Mouse (Mus musculus): Measurements from ENCODE around the gene Clcn2. TPM values are rescaled to one million over a fixed set of nuclear protein-coding genes. Genes with fewer than 3 reads are reported as not detected.
"Not testable (repeated sequence)": the region's sequence is repeated elsewhere in the genome, so short reads cannot be mapped to it uniquely, and the experiment has no call there.

Clcn2 gene
- total RNA-seq, 2 experiments from 2014 or later = 8.0 to 29.1 TPM

GRCm38 (mm10) chr16:20672965-20673705 is 44.4 kb downstream of the Clcn2 start:
- no peak for ATAC-seq (replicated peaks; ENCODE audit: low FRiP score, low TSS enrichment, poor library complexity, severe bottlenecking)

- peak; percentile 74 for ATAC-seq (replicated peaks; ENCODE audit: low FRiP score, low TSS enrichment, poor library complexity, severe bottlenecking)
Measured at GRCm38 (mm10) chr16:20672500-20672902, 45.0 kb downstream of the Clcn2 start.

GRCm38 (mm10) chr16:20671886-20672285 is 45.7 kb downstream of the Clcn2 start:
- no peak for ATAC-seq (replicated peaks; ENCODE audit: low FRiP score, low TSS enrichment, poor library complexity, severe bottlenecking)

GRCm38 (mm10) chr16:20670291-20670690 is 47.3 kb downstream of the Clcn2 start:
- no peak for ATAC-seq (replicated peaks; ENCODE audit: low FRiP score, low TSS enrichment, poor library complexity, severe bottlenecking)

GRCm38 (mm10) chr16:20668013-20668412 is 49.5 kb downstream of the Clcn2 start, which contains the start of gene Eif4g1:
TSS of gene Eif4g1 (plus strand) at chr16:20668313.
- ATAC-seq (replicated peaks; ENCODE audit: low FRiP score, low TSS enrichment, poor library complexity, severe bottlenecking) = not testable (repeated sequence)

- ATAC-seq (replicated peaks; ENCODE audit: low FRiP score, low TSS enrichment, poor library complexity, severe bottlenecking) = no peak
Measured at GRCm38 (mm10) chr16:20657661-20658060, 59.9 kb downstream of the Clcn2 start.

- ATAC-seq (replicated peaks; ENCODE audit: low FRiP score, low TSS enrichment, poor library complexity, severe bottlenecking) = no peak
Measured at GRCm38 (mm10) chr16:20653315-20653714, 64.2 kb downstream of the Clcn2 start.

Other genes starting within 250 kb of the Clcn2 start
- 80.8 and 82.4 TPM in 2 replicates for gene Eif2b5, start 218.9 kb downstream of the Clcn2 start, total RNA-seq (2014; fragmentation: Nextera tagmentation)
- 108 TPM in 2 replicates for gene Eif2b5, start 218.9 kb downstream of the Clcn2 start, total RNA-seq (2017)
- gene Dvl3, start 200.8 kb downstream of the Clcn2 start, total RNA-seq (2014; fragmentation: Nextera tagmentation) = 27.7 and 32.8 TPM in 2 replicates
- gene Dvl3, start 200.8 kb downstream of the Clcn2 start, total RNA-seq (2017) = 2.7 and 3.3 TPM in 2 replicates
- 166 and 200 TPM in 2 replicates for gene Ap2m1, start 182.3 kb downstream of the Clcn2 start, total RNA-seq (2014; fragmentation: Nextera tagmentation)
- 113 and 150 TPM in 2 replicates for gene Ap2m1, start 182.3 kb downstream of the Clcn2 start, total RNA-seq (2017)
- 42.8 and 60.5 TPM in 2 replicates for gene Abcf3, start 169.2 kb downstream of the Clcn2 start, total RNA-seq (2014; fragmentation: Nextera tagmentation)
- 38.7 and 42.9 TPM in 2 replicates for gene Abcf3, start 169.2 kb downstream of the Clcn2 start, total RNA-seq (2017)
- not detected in 2 replicates for gene Vwa5b2, start 128.3 kb downstream of the Clcn2 start, total RNA-seq (2014; fragmentation: Nextera tagmentation)
- not detected in 2 replicates for gene Vwa5b2, start 128.3 kb downstream of the Clcn2 start, total RNA-seq (2017)
- gene Eef1akmt4, start 106.2 kb downstream of the Clcn2 start, total RNA-seq (2014; fragmentation: Nextera tagmentation) = 13.3 and 32.7 TPM in 2 replicates
- 5.4 and 6.5 TPM in 2 replicates for gene Eef1akmt4, start 106.2 kb downstream of the Clcn2 start, total RNA-seq (2017)
- gene Gm49333, start 106.1 kb downstream of the Clcn2 start, total RNA-seq (2014; fragmentation: Nextera tagmentation) = not detected in 2 replicates
- not detected in 2 replicates for gene Gm49333, start 106.1 kb downstream of the Clcn2 start, total RNA-seq (2017)
- gene Alg3, start 106.0 kb downstream of the Clcn2 start, total RNA-seq (2014; fragmentation: Nextera tagmentation) = 28.7 and 36.6 TPM in 2 replicates
- 24.3 and 33.1 TPM in 2 replicates for gene Alg3, start 106.0 kb downstream of the Clcn2 start, total RNA-seq (2017)
- not detected in 2 replicates for gene Camk2n2, start 96.5 kb downstream of the Clcn2 start, total RNA-seq (2014; fragmentation: Nextera tagmentation)
- not detected in 2 replicates for gene Camk2n2, start 96.5 kb downstream of the Clcn2 start, total RNA-seq (2017)
- gene Ece2, start 87.9 kb downstream of the Clcn2 start, total RNA-seq (2014; fragmentation: Nextera tagmentation) = not detected in 2 replicates
- not detected in 2 replicates for gene Ece2, start 87.9 kb downstream of the Clcn2 start, total RNA-seq (2017)
- gene Psmd2, start 66.1 kb downstream of the Clcn2 start, total RNA-seq (2014; fragmentation: Nextera tagmentation) = 234 and 246 TPM in 2 replicates
- 233 and 271 TPM in 2 replicates for gene Psmd2, start 66.1 kb downstream of the Clcn2 start, total RNA-seq (2017)
- 287 and 336 TPM in 2 replicates for gene Eif4g1, start 49.4 kb downstream of the Clcn2 start, total RNA-seq (2014; fragmentation: Nextera tagmentation)
- gene Eif4g1, start 49.4 kb downstream of the Clcn2 start, total RNA-seq (2017) = 332 and 405 TPM in 2 replicates
- not detected in 2 replicates for gene Fam131a, start 24.5 kb downstream of the Clcn2 start, total RNA-seq (2014; fragmentation: Nextera tagmentation)
- gene Fam131a, start 24.5 kb downstream of the Clcn2 start, total RNA-seq (2017) = 0.85 TPM in 1 of 2 replicates, not detected in the other
- gene Polr2h, start 81 bp downstream of the Clcn2 start, total RNA-seq (2014; fragmentation: Nextera tagmentation) = 81.4 and 97.1 TPM in 2 replicates
- 103 and 142 TPM in 2 replicates for gene Polr2h, start 81 bp downstream of the Clcn2 start, total RNA-seq (2017)
- not detected in 2 replicates for gene Chrd, start 15.4 kb upstream of the Clcn2 start, total RNA-seq (2014; fragmentation: Nextera tagmentation)
- gene Chrd, start 15.4 kb upstream of the Clcn2 start, total RNA-seq (2017) = not detected in 2 replicates
- not detected in 2 replicates for gene Thpo, start 16.8 kb upstream of the Clcn2 start, total RNA-seq (2014; fragmentation: Nextera tagmentation)
- not detected in 2 replicates for gene Thpo, start 16.8 kb upstream of the Clcn2 start, total RNA-seq (2017)

All from megakaryocyte-erythroid progenitor cell, adult 5-6 weeks (primary cell).